Mouse (Mus musculus) left cerebral cortex, adult 18-20 months (tissue): ENCODE measurements around the gene Senp6. TPM values are rescaled to one million over a fixed set of nuclear protein-coding genes. Genes with fewer than 3 reads are reported as not detected.
"Not testable (repeated sequence)": the region's sequence is repeated elsewhere in the genome, so short reads cannot be mapped to it uniquely, and the experiment has no call there.

Experiments used
- DNase-seq, 2 experiments: peaks; one replicate each; pipeline ENCODE4 v3.0.0; 2021 to 2022; ENCODE audit warnings: low spot score in 2 of 2, mixed read lengths in 1 of 2
- total RNA-seq, 2 experiments: library from RNA; stranded (reverse); gene quantifications; 2 replicates each; pipeline ENCODE4 v1.2.3; 2021

Gene Senp6
- total RNA-seq, 2 experiments from 2014 or later = 99.0 to 101 TPM

DNA sequence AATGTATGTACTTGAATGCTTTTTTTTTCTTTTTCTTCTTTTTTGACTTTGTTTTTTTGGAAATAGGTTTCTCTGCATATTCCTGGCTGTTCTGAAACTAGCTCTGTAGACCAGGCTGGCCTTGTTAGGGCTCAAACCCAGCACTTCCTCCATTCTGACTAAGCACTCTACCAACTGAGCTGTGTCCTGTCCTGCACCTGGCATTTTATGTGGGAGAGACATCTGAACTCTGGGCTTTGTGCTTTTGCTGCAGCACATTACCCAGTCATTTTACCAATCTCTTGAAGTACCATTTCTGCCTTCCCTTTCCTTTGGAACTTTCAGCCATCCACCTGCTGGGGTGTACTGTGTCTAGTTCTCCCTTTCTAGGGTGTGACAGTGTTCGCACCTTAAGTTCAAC lies 7.4 kb downstream of the Senp6 start:
- no peak for DNase-seq

- no peak for DNase-seq
These were observed 8.2 kb downstream of the Senp6 start for GRCm38 (mm10) chr9:80074949-80075348.

- DNase-seq = no peak
These were observed 14.2 kb downstream of the Senp6 start for GRCm38 (mm10) chr9:80080941-80081340.

- no peak for DNase-seq
These were observed 17.9 kb downstream of the Senp6 start for GRCm38 (mm10) chr9:80084429-80085092.

DNA sequence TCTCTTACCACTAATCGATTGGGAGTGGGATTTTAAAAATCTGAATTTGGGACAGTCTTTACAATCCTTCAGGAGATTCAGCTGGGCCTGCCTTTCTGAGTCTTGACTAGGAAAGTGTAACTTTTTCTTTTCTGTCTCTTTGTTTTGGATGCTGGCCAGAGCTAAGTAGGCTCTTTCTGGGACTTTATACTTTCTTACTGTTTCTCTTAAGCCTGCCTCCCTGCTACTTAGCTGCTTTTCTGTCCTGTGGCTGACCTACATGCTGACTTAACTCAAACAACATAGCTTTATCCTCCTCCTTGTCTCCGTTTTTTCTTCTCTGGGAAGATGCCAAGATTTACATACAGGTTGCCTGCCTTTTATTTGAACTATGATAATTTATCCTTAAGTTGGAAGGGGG lies 19.0 kb downstream of the Senp6 start:
- no peak for DNase-seq

GRCm38 (mm10) chr9:80086272-80086966 lies 19.7 kb downstream of the Senp6 start:
- not testable (repeated sequence) for DNase-seq

DNA sequence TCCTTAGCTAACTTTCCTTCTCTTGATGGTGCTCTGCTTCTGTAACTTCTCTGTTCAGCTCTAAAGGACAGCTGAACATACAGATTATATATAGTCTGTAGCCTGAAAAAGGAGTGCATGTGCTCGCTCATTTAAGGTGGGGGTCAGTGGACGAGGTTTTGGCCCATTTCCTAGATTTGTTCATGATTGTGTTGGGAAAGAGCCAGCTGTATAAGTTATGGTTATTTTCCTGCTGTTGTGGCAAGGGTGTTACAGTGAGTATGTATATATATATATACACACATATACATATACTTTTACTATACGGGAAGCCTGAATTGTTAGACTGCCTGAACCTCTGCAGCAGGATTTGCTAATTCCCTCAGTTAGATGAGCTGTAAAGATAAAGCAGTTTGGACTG lies 22.7 kb downstream of the Senp6 start:
- no peak for DNase-seq

- no peak for DNase-seq
These were observed 29.6 kb downstream of the Senp6 start for GRCm38 (mm10) chr9:80096325-80096724.

GRCm38 (mm10) chr9:80145992-80146587 lies 79.4 kb downstream of the Senp6 start:
- DNase-seq = no peak

- DNase-seq = no peak
These were observed 82.9 kb downstream of the Senp6 start for GRCm38 (mm10) chr9:80149594-80149993.

DNA sequence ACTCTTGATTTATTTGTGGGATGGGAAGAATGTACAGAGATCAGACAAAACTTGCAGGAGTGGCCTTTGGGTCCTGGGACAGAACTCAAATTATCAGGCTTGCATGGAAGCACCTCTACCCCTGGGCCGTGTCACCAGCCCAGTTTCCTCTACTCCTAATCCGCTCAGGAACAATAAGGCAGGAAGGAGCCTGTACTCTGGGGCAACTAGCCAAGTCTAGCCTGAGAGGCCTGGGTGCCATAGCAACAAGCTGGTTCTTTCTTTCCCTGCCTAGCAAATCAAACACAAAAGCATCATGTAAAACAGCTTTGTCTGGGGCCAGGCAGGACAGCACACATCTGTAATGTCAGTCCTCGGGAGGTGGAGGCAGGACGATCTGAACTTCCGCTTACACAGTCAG lies 88.6 kb downstream of the Senp6 start:
- DNase-seq = peak; percentile 24 to 48

DNA sequence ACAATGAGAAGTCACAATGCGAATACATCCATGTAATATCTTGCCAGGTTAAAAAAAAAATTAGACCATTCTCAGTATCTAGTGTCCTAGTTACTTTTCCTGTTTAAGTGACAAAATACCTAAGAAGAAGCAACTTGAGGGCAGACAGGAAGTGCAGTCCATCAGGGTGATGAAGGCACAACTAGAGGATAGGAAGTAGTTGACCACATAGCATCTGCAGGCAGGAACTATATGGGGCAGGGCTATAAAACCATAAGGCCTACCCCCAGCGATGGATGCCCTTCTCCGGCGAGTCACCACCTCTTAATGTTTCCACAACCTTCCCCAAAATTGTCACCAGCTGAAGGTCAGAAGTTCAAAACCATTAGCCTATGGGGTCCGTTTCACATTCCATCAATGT lies 90.1 kb downstream of the Senp6 start:
- DNase-seq = no peak

GRCm38 (mm10) chr9:80157840-80158465 lies 91.2 kb downstream of the Senp6 start:
- no peak for DNase-seq

GRCm38 (mm10) chr9:80158937-80159336 lies 92.2 kb downstream of the Senp6 start:
- no peak for DNase-seq

- DNase-seq = no peak
These were observed 94.7 kb downstream of the Senp6 start for GRCm38 (mm10) chr9:80161451-80161850.

DNA sequence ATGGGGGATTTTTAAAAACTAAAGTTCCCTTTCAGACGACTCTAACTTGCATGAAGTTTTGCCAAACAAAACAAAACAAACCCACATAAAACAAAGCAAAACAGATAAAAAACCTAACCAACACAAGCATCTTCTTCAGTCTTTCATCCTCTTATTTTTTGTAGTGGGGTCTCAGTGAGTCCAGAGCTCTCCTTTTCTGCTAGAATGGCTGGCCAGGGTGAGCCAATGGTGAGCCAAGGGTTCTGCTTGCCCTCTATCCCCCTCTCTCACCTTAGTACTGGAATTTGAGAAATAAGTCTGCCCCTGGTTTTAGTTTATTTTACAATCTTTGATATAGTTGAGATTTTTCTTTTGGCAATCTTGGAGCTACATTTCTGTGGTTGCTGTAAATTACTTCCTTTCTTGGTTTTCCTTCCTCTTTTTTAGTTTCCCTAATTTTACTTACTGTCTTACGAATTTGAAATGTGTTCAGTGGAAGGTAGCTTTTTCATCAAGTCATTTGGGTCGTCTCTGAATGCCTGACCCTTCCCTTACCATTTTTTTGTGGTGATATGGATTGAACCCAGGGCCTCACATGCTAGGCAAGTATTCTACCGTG lies 96.5 kb downstream of the Senp6 start:
- DNase-seq = no peak

DNA sequence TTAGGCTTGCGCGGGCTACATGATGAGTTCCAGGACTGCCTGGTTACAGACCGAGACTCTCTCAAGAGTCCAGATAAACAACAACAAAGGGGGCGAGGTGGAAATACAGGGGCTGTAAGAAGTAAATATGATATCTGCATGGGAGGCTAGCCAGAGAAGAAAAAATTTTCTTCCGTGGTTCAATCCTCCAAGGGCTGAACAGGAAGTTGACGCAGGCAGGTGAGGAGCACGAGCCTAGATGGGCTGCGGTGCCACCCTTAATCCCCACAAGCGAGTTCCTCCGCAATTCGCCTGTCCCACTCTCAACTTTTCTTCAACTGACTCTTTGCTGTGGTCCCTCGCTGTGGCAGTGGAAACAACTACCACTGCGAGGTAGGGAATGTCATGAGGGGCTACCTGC lies 97.5 kb downstream of the Senp6 start:
- no peak for DNase-seq

DNA sequence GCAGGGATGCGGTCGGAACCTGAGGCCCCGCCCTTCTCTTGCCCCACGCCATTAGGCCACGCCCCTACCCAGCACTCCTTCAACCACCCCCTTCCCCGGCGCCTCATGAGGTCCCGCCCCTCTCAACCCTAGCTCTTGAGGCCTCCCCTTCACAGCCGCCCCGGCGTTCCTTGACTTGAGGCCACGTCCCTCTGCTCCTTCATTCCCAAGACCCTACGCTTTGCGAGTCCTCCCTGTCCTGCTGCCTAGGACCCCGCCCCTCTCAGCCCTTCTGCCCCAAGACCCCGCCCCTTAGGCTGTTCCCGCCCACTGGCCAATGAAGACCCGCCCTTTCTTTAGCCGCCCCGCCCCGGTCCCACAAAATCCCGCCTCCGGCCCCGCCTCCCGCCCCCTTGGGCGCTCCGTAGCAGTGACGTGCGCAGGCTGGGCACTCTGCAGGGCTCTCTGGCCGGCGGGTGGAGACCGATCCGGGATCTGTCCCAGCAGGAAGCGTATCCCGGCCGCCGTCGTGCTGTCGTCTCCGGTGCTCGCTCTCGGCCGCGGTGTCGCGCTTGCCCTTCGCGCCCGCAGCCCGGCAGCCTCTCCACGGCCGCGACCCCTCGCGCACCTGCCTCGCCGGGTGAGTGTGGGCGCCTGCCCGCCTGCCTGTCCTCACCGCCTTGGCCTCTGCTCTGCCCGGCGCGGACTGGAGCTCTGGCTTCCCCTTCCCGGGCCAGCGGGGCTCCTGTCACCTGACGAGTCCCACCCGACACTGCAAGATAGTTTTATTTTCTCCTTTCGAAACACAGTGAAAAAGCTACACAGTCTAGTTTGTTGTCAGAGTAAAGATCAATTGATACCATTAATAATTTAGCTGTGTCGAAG lies 98.1 kb downstream of the Senp6 start, which contains the start of gene Myo6:
Gene Myo6, plus strand, starts transcription at position 421 of the 864 bp plus-strand sequence.
- peak; percentile 93 to 95 for DNase-seq

DNA sequence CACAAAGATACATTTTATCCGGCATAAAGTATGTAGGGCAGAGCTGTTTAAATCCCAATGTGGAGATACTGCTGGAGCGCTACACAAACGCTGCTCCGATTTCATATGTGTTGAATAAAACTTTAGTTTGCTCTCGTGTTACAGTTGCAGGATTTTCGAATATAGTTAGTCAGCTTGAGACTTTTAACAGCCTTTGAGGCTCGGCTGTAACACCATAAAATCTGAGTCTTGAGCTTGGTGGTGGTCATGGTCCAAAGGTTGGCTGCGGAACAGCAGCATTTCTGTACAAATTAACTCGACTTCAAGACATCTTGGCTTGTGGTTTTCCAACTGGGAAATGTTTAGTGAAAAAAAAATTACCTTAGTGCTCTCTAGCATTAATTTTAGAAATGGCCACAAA lies 99.0 kb downstream of the Senp6 start:
- no peak for DNase-seq

DNA sequence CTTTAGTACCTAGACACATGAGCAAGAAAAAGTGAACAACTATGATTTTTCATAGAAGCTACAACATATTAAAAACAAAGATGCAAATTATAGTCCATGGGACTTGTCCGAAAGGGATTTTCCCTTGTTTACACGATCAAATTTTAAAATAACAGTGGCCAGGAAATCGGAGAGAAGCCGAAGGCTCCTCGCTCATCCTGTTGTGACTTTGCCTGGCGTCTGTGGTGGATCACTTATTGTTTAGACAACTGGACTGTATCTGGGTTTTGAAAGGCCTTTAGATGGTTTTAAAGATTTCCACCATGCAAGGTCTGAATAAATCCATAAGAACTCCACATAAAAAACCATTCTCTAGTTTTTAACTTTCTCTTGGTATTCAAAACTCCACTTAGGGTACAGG lies 99.7 kb downstream of the Senp6 start:
- DNase-seq = no peak

- no peak for DNase-seq
These were observed 100.4 kb downstream of the Senp6 start for GRCm38 (mm10) chr9:80167089-80167488.
